Mouse (Mus musculus) heart, postnatal 0 days (tissue): ENCODE measurements at regions not wholly inside any gene's neighbourhood (a gene's known extent, or its start where the extent isn't known, plus 50 kb on each side); places are given as distances from the start of the nearest gene placed in this dataset.

Experiments used
- CTCF ChIP-seq: IDR thresholded peaks from 2 replicates; pipeline ENCODE4 v1.5.1; 2016; ENCODE audit warnings: antibody characterized with exemption, control low read depth, low read depth
- EP300 ChIP-seq: IDR thresholded peaks from 2 replicates; pipeline ENCODE4 v1.6.1; 2016; ENCODE audit warnings: antibody characterized with exemption, low read depth

DNA sequence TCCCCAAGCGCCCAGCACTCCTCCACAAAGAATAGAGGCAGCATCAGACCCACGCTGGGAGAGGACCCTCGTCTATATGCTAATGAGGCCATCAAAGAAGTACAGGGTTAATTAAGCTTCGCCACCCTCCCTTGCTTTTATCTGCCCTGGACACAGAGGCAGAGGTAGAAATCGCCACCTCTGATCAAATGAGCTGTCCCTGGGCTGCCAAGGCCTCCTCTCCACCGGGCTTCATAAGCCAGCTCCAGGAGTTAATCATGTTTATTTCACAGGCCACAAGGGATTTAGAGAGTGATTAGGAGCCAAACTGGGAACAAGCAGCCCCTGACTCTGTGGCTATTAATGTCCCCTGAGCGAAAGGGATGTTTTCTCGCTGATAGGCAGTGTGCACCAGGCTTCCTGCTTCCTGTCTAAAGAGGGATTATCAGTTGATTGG lies 126.5 kb upstream of the Hs6st1 start:
- TF ChIP-seq CTCF (no peak), EP300 (no peak)
